8 mouse cellular contexts compared by ENCODE assay signal in the genomic region with DNA sequence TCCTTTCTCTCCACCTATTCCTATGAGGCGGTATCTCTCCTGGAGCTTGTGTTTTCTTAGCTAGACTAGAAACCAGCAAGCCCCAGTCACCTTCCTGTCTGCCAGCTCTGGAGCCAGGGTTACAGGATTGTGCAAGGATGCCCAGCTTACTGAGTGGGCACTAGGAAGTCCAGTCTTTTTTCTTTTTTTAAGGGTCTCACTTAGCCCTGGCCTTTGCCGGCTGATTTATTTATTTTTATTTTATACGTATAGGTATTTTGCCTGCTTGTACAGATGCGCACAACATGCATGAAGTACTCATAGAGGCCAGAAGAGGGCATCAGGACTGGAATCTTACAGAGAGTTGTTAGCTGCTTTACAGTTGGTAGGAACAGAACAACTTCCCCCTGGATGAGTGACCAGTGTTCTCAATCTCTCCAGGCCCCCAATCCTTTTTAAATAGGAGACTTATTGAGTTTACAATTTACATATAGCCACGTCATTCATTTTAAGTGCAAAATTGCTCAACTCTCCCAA. TPM values are rescaled to one million over a fixed set of nuclear protein-coding genes. Genes with fewer than 3 reads are reported as not detected.
DNase-seq lines count a peak whose midpoint lies in the region; ATAC-seq and TF ChIP-seq lines count a peak whose summit lies in the region.

No protein-coding gene starts in this region.

- H3K4me3 ChIP-seq in liver, embryonic 13.5 days (replicated peaks): no peak overlapping the region
- no peak overlapping the region for H3K4me3 ChIP-seq in spleen, adult 2 months (ENCODE audit: extremely low read depth, insufficient read depth, insufficient read length)

- peak; percentile 14; the same call in 1 of the 2 replicates for TF ChIP-seq CTCF in spleen, adult 2 months (IDR thresholded peaks at IDR 0.05; ENCODE audit: extremely low read depth, insufficient read depth, insufficient read length, insufficient replicate concordance)

- peak overlapping the region; percentile 90 for H3K27ac ChIP-seq in liver, embryonic 13.5 days
- H3K27ac ChIP-seq in spleen, adult 2 months (ENCODE audit: insufficient read depth, low read length): no peak overlapping the region

- H3K9ac ChIP-seq in liver, embryonic 13.5 days: no peak overlapping the region; the same call in 1 of the 2 replicates

- intact Hi-C loops in heart, postnatal 25 days (cut with DNase I): loop anchor here (2.0 to 10.0 kb wide), 3 partner anchors 26 to 354 kb away; a partner anchor contains a TSS

- no peaks in the 10 kb centered on the region for H3K27me3 ChIP-seq in liver, embryonic 13.5 days
- no peaks in the 10 kb centered on the region for H3K27me3 ChIP-seq in spleen, adult 2 months (ENCODE audit: control insufficient read depth, insufficient read depth, low read length)

- peak; percentile 25 to 28; a peak in 2 of 4 replicates for ATAC-seq in hematopoietic stem cell, adult 5-6 weeks (replicated peaks in 1 of 2; ENCODE audit: insufficient read depth in 1 of 2, low FRiP score in 2 of 2, low TSS enrichment in 1 of 2, low read depth in 1 of 2, poor library complexity in 2 of 2, severe bottlenecking in 2 of 2)
- no peak for ATAC-seq in liver, embryonic 13.5 days (ENCODE audit: low read depth)

- peak overlapping the region; percentile 89 for H3K4me2 ChIP-seq in liver, embryonic 13.5 days

- peaks cover 17% of the 10 kb centered on the region for H3K36me3 ChIP-seq in liver, embryonic 13.5 days
- H3K36me3 ChIP-seq in spleen, adult 2 months (ENCODE audit: control insufficient read depth, insufficient read depth, low read length): no peaks in the 10 kb centered on the region

- DNase-seq in heart, adult 18-20 months: peak; percentile 64 to 73
- no peak for DNase-seq in heart, postnatal 25 days (ENCODE audit: low spot score)
- DNase-seq in CD8-positive naive resting alpha-beta T cell, adult 2 months (ENCODE audit: low read depth in 2 of 2, low spot score in 2 of 2): peak; percentile 35 to 63
- DNase-seq in c-Kit-positive CD71-positive TER-119-positive erythroid progenitor cells, embryonic 14.5 days (ENCODE audit: low spot score): peak; percentile 64
- DNase-seq in liver, embryonic 13.5 days: no peak
- DNase-seq in spleen, adult 2 months (ENCODE audit: low read depth in 1 of 2, low spot score in 2 of 2): peak in 1 of 2 experiments; percentile 48
- no peak for DNase-seq in layer of hippocampus, adult 8-10 months (ENCODE audit: low spot score in 2 of 2)

- no peaks in the 10 kb centered on the region for H3K9me3 ChIP-seq in liver, embryonic 13.5 days (replicated peaks)

- TF ChIP-seq POLR2A in spleen, adult 2 months (IDR thresholded peaks at IDR 0.05; ENCODE audit: low read depth, low read length): no peak

- peaks cover 72% of the 10 kb centered on the region for H3K4me1 ChIP-seq in liver, embryonic 13.5 days (replicated peaks)
- peaks cover 15% of the 10 kb centered on the region; the same call in 1 of the 2 replicates for H3K4me1 ChIP-seq in spleen, adult 2 months (ENCODE audit: control insufficient read depth, insufficient read depth, insufficient read length)

- WGBS in liver, embryonic 13.5 days (ENCODE audit: insufficient replicate concordance): 3% methylated on average over 5 of the region's 5 CpGs
- 4% methylated on average over 5 of the region's 5 CpGs for WGBS in spleen, adult 2 months

RNA-seq across cellular contexts. Expression of a gene that starts 3.7 kb away (rescaled TPM):
- total RNA-seq in heart, adult 18-20 months (2021): 10 to 100 TPM; 18.8 to 19.4 TPM
- total RNA-seq in heart, postnatal 25 days (2021): 10 to 100 TPM; 18.4 to 18.6 TPM
- total RNA-seq in hematopoietic stem cell, adult 5-6 weeks (2017): 118 and 153 TPM in 2 replicates
- 91.3 and 101 TPM in 2 replicates for polyA plus RNA-seq in liver, embryonic 13.5 days (2015; fragmentation: Nextera tagmentation; extraction: Ambion mirVana)
- polyA plus RNA-seq in spleen, adult 2 months (2012; rRNA removed): 8.6 and 8.8 TPM in 2 replicates
- 10 to 100 TPM; 33.8 to 39.5 (median 36.0) TPM for total RNA-seq in layer of hippocampus, adult 8-10 months (2022)

RNA-seq across cellular contexts. Expression of a gene that starts 10.3 kb away (rescaled TPM):
- 10 to 100 TPM in 1 of 2 experiments, 1 to 10 TPM in 1; 8.2 to 13.8 TPM for total RNA-seq in heart, adult 18-20 months (2021)
- total RNA-seq in heart, postnatal 25 days (2021): 10 to 100 TPM; 12.7 to 14.2 TPM
- 9.7 and 15.5 TPM in 2 replicates for total RNA-seq in hematopoietic stem cell, adult 5-6 weeks (2017)
- polyA plus RNA-seq in liver, embryonic 13.5 days (2015; fragmentation: Nextera tagmentation; extraction: Ambion mirVana): 3.1 and 3.6 TPM in 2 replicates
- polyA plus RNA-seq in spleen, adult 2 months (2012; rRNA removed): 19.4 and 25.0 TPM in 2 replicates
- 1 to 10 TPM; 1.6 to 2.9 (median 2.0) TPM for total RNA-seq in layer of hippocampus, adult 8-10 months (2022)

RNA-seq across cellular contexts. Expression of a gene that starts 17.4 kb away (rescaled TPM):
- total RNA-seq in heart, adult 18-20 months (2021): 10 to 100 TPM; 11.0 to 14.0 TPM
- 10 to 100 TPM; 10.8 to 13.2 TPM for total RNA-seq in heart, postnatal 25 days (2021)
- 77.8 and 93.4 TPM in 2 replicates for total RNA-seq in hematopoietic stem cell, adult 5-6 weeks (2017)
- polyA plus RNA-seq in liver, embryonic 13.5 days (2015; fragmentation: Nextera tagmentation; extraction: Ambion mirVana): 37.5 and 48.1 TPM in 2 replicates
- 3.0 and 3.4 TPM in 2 replicates for polyA plus RNA-seq in spleen, adult 2 months (2012; rRNA removed)
- 10 to 100 TPM; 15.3 to 18.3 (median 16.4) TPM for total RNA-seq in layer of hippocampus, adult 8-10 months (2022)

RNA-seq across cellular contexts. Expression of a gene that starts 30.8 kb away (rescaled TPM):
- total RNA-seq in heart, adult 18-20 months (2021): 1 to 10 TPM; 5.6 to 7.0 TPM
- 10 to 100 TPM; 10.1 to 10.4 TPM for total RNA-seq in heart, postnatal 25 days (2021)
- 33.5 and 42.3 TPM in 2 replicates for total RNA-seq in hematopoietic stem cell, adult 5-6 weeks (2017)
- polyA plus RNA-seq in liver, embryonic 13.5 days (2015; fragmentation: Nextera tagmentation; extraction: Ambion mirVana): 43.2 and 49.7 TPM in 2 replicates
- 31.3 and 33.4 TPM in 2 replicates for polyA plus RNA-seq in spleen, adult 2 months (2012; rRNA removed)
- 10 to 100 TPM; 45.2 to 60.9 (median 49.3) TPM for total RNA-seq in layer of hippocampus, adult 8-10 months (2022)

RNA-seq across cellular contexts. Expression of a gene that starts 54.2 kb away (rescaled TPM):
- total RNA-seq in heart, adult 18-20 months (2021): under 1 TPM; 0.15 to 0.33 TPM
- under 1 TPM; 0.08 to 0.14 TPM for total RNA-seq in heart, postnatal 25 days (2021)
- total RNA-seq in hematopoietic stem cell, adult 5-6 weeks (2017): not detected in 2 replicates
- polyA plus RNA-seq in liver, embryonic 13.5 days (2015; fragmentation: Nextera tagmentation; extraction: Ambion mirVana): not detected in 2 replicates
- 0.02 and 0.06 TPM in 2 replicates for polyA plus RNA-seq in spleen, adult 2 months (2012; rRNA removed)
- 10 to 100 TPM; 39.6 to 42.8 (median 40.0) TPM for total RNA-seq in layer of hippocampus, adult 8-10 months (2022)

Comparison
In these comparisons a context has a peak if more than half of its experiments do, and no peak if none do; other contexts are left out.
1. DNase-seq: peak in heart, adult 18-20 months (2 of 2), CD8-positive naive resting alpha-beta T cell, adult 2 months (2 of 2) and c-Kit-positive CD71-positive TER-119-positive erythroid progenitor cells, embryonic 14.5 days (single experiment); none in heart, postnatal 25 days (single experiment), liver, embryonic 13.5 days (single experiment) and layer of hippocampus, adult 8-10 months (0 of 2).